Mouse (Mus musculus) cortical plate, adult 2 months (tissue): Measurements from ENCODE around the gene Pigf. TPM values are rescaled to one million over a fixed set of nuclear protein-coding genes. Genes with fewer than 3 reads are reported as not detected.

ENCODE experiments used
- H3K27ac ChIP-seq: fragments of 200-500 bp; 2 replicates; pipeline ENCODE4 v1.5.1; 2012; ENCODE audit warnings: low read length, control low read depth, inconsistent platforms; ENCODE audit not compliant: insufficient read depth
- H3K4me1 ChIP-seq: fragments of 200-500 bp; 2 replicates; pipeline ENCODE4 v1.6.1; 2011; ENCODE audit warnings: low read length; ENCODE audit not compliant: control insufficient read depth, insufficient read depth
- H3K4me3 ChIP-seq: fragments of 200-500 bp; 2 replicates; pipeline ENCODE4 v1.5.1; 2011; ENCODE audit warnings: mild to moderate bottlenecking, low read length, control low read depth; ENCODE audit not compliant: insufficient read depth
- CTCF ChIP-seq: fragments of 200-500 bp; IDR thresholded peaks from 2 replicates; pipeline ENCODE4 v1.5.1; 2011; ENCODE audit warnings: mild to moderate bottlenecking, control low read depth, low read length; ENCODE audit not compliant: insufficient read depth; ENCODE audit errors: extremely low read depth
- POLR2A ChIP-seq: fragments of 200-500 bp; IDR thresholded peaks from 2 replicates; pipeline ENCODE4 v1.6.1; 2011; ENCODE audit warnings: mild to moderate bottlenecking, low read length, control low read depth; ENCODE audit not compliant: insufficient read depth; ENCODE audit errors: extremely low read depth
- polyA plus RNA-seq: library from polyadenylated mRNA; depleted of rRNA; stranded (reverse); fragments of >200 nt; gene quantifications from 2 replicates; pipeline ENCODE4 v1.2.3, GENCODE M21; 2012; rRNA removed

The Pigf gene
- polyA plus RNA-seq, 1 experiment = 14.2 TPM

DNA sequence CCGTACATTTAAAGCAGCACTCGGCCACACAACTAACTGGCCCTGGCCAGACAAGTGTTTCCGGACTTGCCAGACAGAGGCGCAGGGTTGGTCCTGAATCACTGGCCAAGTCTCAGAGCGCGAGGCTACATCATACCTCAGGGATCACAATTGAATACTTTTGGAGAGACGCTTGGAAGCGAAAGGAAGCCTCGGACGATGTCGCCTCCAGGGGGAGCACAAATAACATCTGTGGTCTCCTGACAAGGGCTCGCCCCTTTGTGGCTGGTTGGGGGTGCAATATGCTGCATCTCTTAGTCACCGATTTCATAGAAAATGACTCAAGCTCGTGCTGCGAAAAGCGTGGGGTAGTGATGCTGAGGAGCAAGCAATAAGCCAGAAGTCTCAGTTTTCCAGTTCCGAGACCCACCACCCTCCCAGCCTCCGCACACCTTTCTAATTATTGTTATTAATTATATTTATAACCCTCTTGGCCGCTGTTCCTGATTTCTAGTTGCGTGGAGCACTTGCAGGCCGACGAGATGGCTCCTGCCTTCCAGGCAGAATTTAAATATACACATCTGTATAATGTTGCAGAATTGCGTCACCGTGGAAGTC, 62.8 kb downstream of the Pigf start:
- peak overlapping the region; percentile 33 for H3K27ac ChIP-seq
- H3K4me3 ChIP-seq = peak overlapping the region; percentile 62
- no peak for TF ChIP-seq POLR2A
- TF ChIP-seq CTCF = peak; percentile 55
- H3K4me1 ChIP-seq = peaks cover 3% of the 10 kb centered on the region; the same call in 1 of the 2 replicates

GRCm38 (mm10) chr17:86961301-86961841, 63.8 kb downstream of the Pigf start:
- H3K4me1 ChIP-seq = no peaks in the 10 kb centered on the region; the same call in 1 of the 2 replicates
- no peak for TF ChIP-seq POLR2A
- TF ChIP-seq CTCF = no peak
- H3K27ac ChIP-seq = peak overlapping the region; percentile 39; the same call in 1 of the 2 replicates
- no peak overlapping the region for H3K4me3 ChIP-seq

DNA sequence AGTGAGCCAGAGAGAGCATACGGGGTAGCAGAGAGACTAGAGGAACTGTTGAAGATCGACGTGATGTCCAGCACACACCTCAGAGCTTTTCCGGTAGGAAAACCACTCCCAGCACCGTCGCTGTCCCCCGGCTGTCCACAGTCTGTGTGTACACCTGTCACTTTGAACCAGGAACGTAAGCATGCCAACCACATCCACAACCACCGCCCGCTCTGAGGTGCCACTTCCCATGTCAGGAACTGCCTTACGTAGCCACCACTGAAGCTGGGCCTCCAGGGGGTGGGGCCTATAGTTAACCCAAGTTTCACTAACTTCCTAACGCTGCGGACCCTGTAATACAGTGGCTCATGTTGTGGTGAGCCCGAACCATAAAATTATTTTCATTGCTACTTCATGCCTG, 67.2 kb downstream of the Pigf start:
- no peak for TF ChIP-seq POLR2A
- TF ChIP-seq CTCF = no peak
- no peak overlapping the region for H3K4me3 ChIP-seq
- no peak overlapping the region for H3K27ac ChIP-seq
- no peaks in the 10 kb centered on the region; the same call in 1 of the 2 replicates for H3K4me1 ChIP-seq

DNA sequence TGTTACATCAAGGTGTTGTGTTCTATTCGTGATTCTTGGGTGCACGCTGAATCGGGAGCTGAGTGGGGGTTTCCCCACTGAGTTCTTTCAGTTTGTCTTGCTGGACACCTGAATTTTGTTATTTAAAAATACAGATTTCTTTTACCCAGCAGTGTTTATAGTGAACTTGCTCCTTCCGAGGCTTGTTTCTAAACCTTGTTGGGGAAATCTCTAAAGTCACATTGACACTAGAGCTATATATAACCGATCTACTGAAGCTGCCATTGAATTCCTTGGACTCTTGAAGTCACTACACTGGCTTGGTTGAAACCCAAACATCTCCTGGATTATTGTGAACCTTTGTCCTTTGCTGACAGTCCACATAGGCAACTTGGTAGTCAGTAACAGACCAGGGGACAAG, 68.0 kb downstream of the Pigf start:
- Histone ChIP-seq H3K4me1 (no peaks in the 10 kb centered on the region; the same call in 1 of the 2 replicates), H3K27ac (no peak overlapping the region), H3K4me3 (no peak overlapping the region)
- TF ChIP-seq POLR2A (no peak), CTCF (no peak)

- H3K4me1 ChIP-seq = no peaks in the 10 kb centered on the region
- no peak for TF ChIP-seq CTCF
- H3K4me3 ChIP-seq = no peak overlapping the region
- no peak overlapping the region for H3K27ac ChIP-seq
Measured at GRCm38 (mm10) chr17:86948801-86949200, 76.4 kb downstream of the Pigf start.

GRCm38 (mm10) chr17:86947840-86948796, 77.1 kb downstream of the Pigf start, which contains the start of gene Atp6v1e2:
Gene Atp6v1e2, minus strand, starts transcription at chr17:86947897.
- Histone ChIP-seq H3K27ac (no peak within 1 kb of the TSS), H3K4me3 (no peak within 1 kb of the TSS), H3K4me1 (no peaks in the 10 kb centered on the region)
- TF ChIP-seq POLR2A (no peak), CTCF (no peak)

Other genes starting within 250 kb of the Pigf start
- not detected in 2 replicates for gene Tmem247, start 108.1 kb downstream of the Pigf start, polyA plus RNA-seq
- not detected in 2 replicates for gene Atp6v1e2, start 77.5 kb downstream of the Pigf start, polyA plus RNA-seq
- gene Rhoq, start 62.3 kb downstream of the Pigf start, polyA plus RNA-seq = 26.5 and 26.8 TPM in 2 replicates
- 75.7 and 84.8 TPM in 2 replicates for gene Cript, start 144 bp upstream of the Pigf start, polyA plus RNA-seq
- 64.1 and 64.8 TPM in 2 replicates for gene Socs5, start 82.3 kb upstream of the Pigf start, polyA plus RNA-seq
- 61.0 and 62.1 TPM in 2 replicates for gene Mcfd2, start 240.5 kb upstream of the Pigf start, polyA plus RNA-seq